Mouse (Mus musculus) central nervous system, embryonic 18 days (tissue): ENCODE data around the gene Gm2a. TPM values are rescaled to one million over a fixed set of nuclear protein-coding genes. Genes with fewer than 3 reads are reported as not detected.

Experiments
- polyA plus RNA-seq: library from polyadenylated mRNA; depleted of rRNA; stranded (reverse); fragments of >200 nt; gene quantifications from 2 replicates; pipeline ENCODE4 v1.2.3, GENCODE M21; 2012; rRNA removed

Gene Gm2a
- 15.8 and 17.6 TPM in 2 replicates for polyA plus RNA-seq

GRCm38 (mm10) chr11:55097463-55098188 lies at the start of gene Gm2a:
Gene Gm2a, plus strand, starts transcription at chr11:55098115.

GRCm38 (mm10) chr11:55077331-55078231 lies 20.3 kb upstream of the Gm2a start, which contains the start of gene Ccdc69:
Gene Ccdc69, minus strand, starts transcription at chr11:55078131.

GRCm38 (mm10) chr11:55151608-55152007 lies 53.7 kb downstream of the Gm2a start, which contains the start of gene Slc36a3:
Gene Slc36a3, minus strand, starts transcription at chr11:55151708.

Other genes with a start within 250 kb of the Gm2a start
- 11.4 and 13.0 TPM in 2 replicates for gene Lyrm7, start 237.2 kb upstream of the Gm2a start, polyA plus RNA-seq
- 836 and 975 TPM in 2 replicates for gene Hint1, start 231.7 kb upstream of the Gm2a start, polyA plus RNA-seq
- 11.4 and 14.7 TPM in 2 replicates for gene Gpx3, start 195.7 kb upstream of the Gm2a start, polyA plus RNA-seq
- gene Tnip1, start 135.2 kb upstream of the Gm2a start, polyA plus RNA-seq = 11.8 and 12.5 TPM in 2 replicates
- gene Anxa6, start 64.7 kb upstream of the Gm2a start, polyA plus RNA-seq = 44.2 and 55.6 TPM in 2 replicates
- gene Ccdc69, start 20.0 kb upstream of the Gm2a start, polyA plus RNA-seq = 0.35 and 0.55 TPM in 2 replicates
- gene Slc36a3, start 53.6 kb downstream of the Gm2a start, polyA plus RNA-seq = not detected in 2 replicates
- 0.18 and 1.3 TPM in 2 replicates for gene Slc36a2, start 87.0 kb downstream of the Gm2a start, polyA plus RNA-seq
- gene Slc36a1, start 106.2 kb downstream of the Gm2a start, polyA plus RNA-seq = 15.7 and 16.5 TPM in 2 replicates
- 0.08 and 0.39 TPM in 2 replicates for gene Fat2, start 238.4 kb downstream of the Gm2a start, polyA plus RNA-seq